Mouse (Mus musculus) lung, embryonic 16.5 days (tissue): Measurements from ENCODE around the gene Cpa2. TPM values are rescaled to one million over a fixed set of nuclear protein-coding genes. Genes with fewer than 3 reads are reported as not detected.
A peak's percentile ranks its signal among the peaks of the same experiment; 100 is the strongest.

Experiments
- ATAC-seq: fragments of 200-750 bp; cut with Nextera tagmentation; 2 replicates; pipeline ENCODE4 v1.8.0; 2017; ENCODE audit warnings: low read depth, mild to moderate bottlenecking, moderate library complexity
- H3K27ac ChIP-seq: fragments of 300-500 bp; sonication (generic); 2 replicates; pipeline ENCODE4 v1.5.1; 2014; ENCODE audit warnings: mild to moderate bottlenecking, control low read depth, low read length
- H3K27me3 ChIP-seq: fragments of 300-500 bp; sonication (generic); 2 replicates; pipeline ENCODE4 v1.6.1; 2014; ENCODE audit warnings: low read depth, low read length, mixed read lengths; ENCODE audit not compliant: control insufficient read depth, insufficient read depth
- H3K36me3 ChIP-seq: fragments of 300-500 bp; sonication (generic); 2 replicates; pipeline ENCODE4 v1.6.1; 2014; ENCODE audit warnings: low read length; ENCODE audit not compliant: control insufficient read depth, insufficient read depth
- H3K4me1 ChIP-seq: fragments of 300-500 bp; sonication (generic); replicated peaks from 2 replicates; pipeline ENCODE4 v1.6.1; 2014; ENCODE audit warnings: low read length, mixed read lengths; ENCODE audit not compliant: control insufficient read depth, insufficient read depth
- H3K4me2 ChIP-seq: fragments of 300-500 bp; sonication (generic); 2 replicates; pipeline ENCODE4 v1.6.1; 2014; ENCODE audit warnings: low read depth, low read length, control low read depth
- H3K4me3 ChIP-seq: fragments of 300-500 bp; sonication (generic); 2 replicates; pipeline ENCODE4 v1.5.1; 2014; ENCODE audit warnings: mild to moderate bottlenecking, low read length, control low read depth
- H3K9ac ChIP-seq: fragments of 300-500 bp; sonication (generic); 2 replicates; pipeline ENCODE4 v1.6.1; 2014; ENCODE audit warnings: low read length, control low read depth
- H3K9me3 ChIP-seq: fragments of 300-500 bp; sonication (generic); 2 replicates; pipeline ENCODE4 v1.6.1; 2016; ENCODE audit warnings: low read length; ENCODE audit not compliant: control insufficient read depth
- WGBS: fragments of 180-500 bp; shearing (Covaris S2); extraction: QIAGEN DNeasy Blood & Tissue Kit; methylation state at CpG from one replicate; pipeline ENCODE4 v1.1.7; 2014; 5-methylcytosine and 5-hydroxymethylcytosine counted together
- polyA plus RNA-seq: library from polyadenylated mRNA; unstranded; fragments of >200 nt; fragmentation: Nextera tagmentation; extraction: Ambion mirVana; gene quantifications from 2 replicates; pipeline ENCODE4 v1.2.1, GENCODE M21; 2015

The Cpa2 gene
- polyA plus RNA-seq, 1 experiment from 2014 or later: 6.0 TPM

GRCm38 (mm10) chr6:30569331-30569730, 27.9 kb downstream of the Cpa2 start:
- no peaks in the 10 kb centered on the region for H3K36me3 ChIP-seq
- no peak overlapping the region for H3K9ac ChIP-seq
- H3K27me3 ChIP-seq: no peaks in the 10 kb centered on the region
- H3K27ac ChIP-seq: no peak overlapping the region
- H3K4me1 ChIP-seq: peaks cover 3% of the 10 kb centered on the region; the same call in 1 of the 2 replicates
- no peak overlapping the region for H3K4me3 ChIP-seq
- H3K4me2 ChIP-seq: no peak overlapping the region
- no peak for ATAC-seq
- H3K9me3 ChIP-seq: no peaks in the 10 kb centered on the region
- WGBS: 79% methylated on average over 10 of the region's 10 CpGs

GRCm38 (mm10) chr6:30570012-30570411, 28.6 kb downstream of the Cpa2 start:
- Histone ChIP-seq H3K9ac (no peak overlapping the region), H3K36me3 (no peaks in the 10 kb centered on the region), H3K4me1 (peaks cover 3% of the 10 kb centered on the region; the same call in 1 of the 2 replicates), H3K9me3 (no peaks in the 10 kb centered on the region), H3K4me3 (no peak overlapping the region), H3K27me3 (no peaks in the 10 kb centered on the region), H3K27ac (no peak overlapping the region), H3K4me2 (no peak overlapping the region)
- WGBS: 81% methylated on average over 5 of the region's 5 CpGs
- no peak for ATAC-seq

- Histone ChIP-seq H3K36me3 (no peaks in the 10 kb centered on the region), H3K27me3 (no peaks in the 10 kb centered on the region), H3K4me1 (peaks cover 3% of the 10 kb centered on the region; the same call in 1 of the 2 replicates), H3K27ac (no peak overlapping the region), H3K9ac (no peak overlapping the region), H3K4me2 (no peak overlapping the region), H3K9me3 (no peaks in the 10 kb centered on the region), H3K4me3 (no peak overlapping the region)
- ATAC-seq: peak; percentile 85
- 35% methylated on average over 20 of the region's 20 CpGs for WGBS
These were observed 31.3 kb downstream of the Cpa2 start for GRCm38 (mm10) chr6:30572456-30573311.

GRCm38 (mm10) chr6:30573380-30573779, 32.0 kb downstream of the Cpa2 start:
- H3K9me3 ChIP-seq: no peaks in the 10 kb centered on the region
- H3K36me3 ChIP-seq: no peaks in the 10 kb centered on the region
- no peak for ATAC-seq
- H3K9ac ChIP-seq: no peak overlapping the region
- H3K4me3 ChIP-seq: no peak overlapping the region
- no peak overlapping the region for H3K4me2 ChIP-seq
- no peak overlapping the region for H3K27ac ChIP-seq
- H3K4me1 ChIP-seq: peaks cover 3% of the 10 kb centered on the region; the same call in 1 of the 2 replicates
- no peaks in the 10 kb centered on the region for H3K27me3 ChIP-seq
- 57% methylated on average over 5 of the region's 5 CpGs for WGBS

GRCm38 (mm10) chr6:30574945-30575344, 33.6 kb downstream of the Cpa2 start:
- peaks cover 3% of the 10 kb centered on the region; the same call in 1 of the 2 replicates for H3K4me1 ChIP-seq
- no peaks in the 10 kb centered on the region for H3K36me3 ChIP-seq
- no peak overlapping the region for H3K27ac ChIP-seq
- no peaks in the 10 kb centered on the region for H3K9me3 ChIP-seq
- H3K4me2 ChIP-seq: no peak overlapping the region
- H3K9ac ChIP-seq: no peak overlapping the region
- WGBS: 82% methylated on average over 1 of the region's 1 CpGs
- no peak for ATAC-seq
- no peaks in the 10 kb centered on the region for H3K27me3 ChIP-seq
- H3K4me3 ChIP-seq: no peak overlapping the region

GRCm38 (mm10) chr6:30576477-30577203, 35.3 kb downstream of the Cpa2 start:
- Histone ChIP-seq H3K4me1 (peaks cover 3% of the 10 kb centered on the region; the same call in 1 of the 2 replicates), H3K4me2 (no peak overlapping the region), H3K27ac (no peak overlapping the region), H3K36me3 (no peaks in the 10 kb centered on the region), H3K4me3 (no peak overlapping the region), H3K9me3 (no peaks in the 10 kb centered on the region), H3K9ac (no peak overlapping the region), H3K27me3 (no peaks in the 10 kb centered on the region)
- 60% methylated on average over 17 of the region's 17 CpGs for WGBS
- ATAC-seq: no peak

- Histone ChIP-seq H3K4me2 (no peak overlapping the region), H3K9me3 (no peaks in the 10 kb centered on the region), H3K4me3 (no peak overlapping the region), H3K4me1 (no peaks in the 10 kb centered on the region; the same call in 1 of the 2 replicates), H3K27me3 (no peaks in the 10 kb centered on the region), H3K9ac (no peak overlapping the region), H3K36me3 (no peaks in the 10 kb centered on the region), H3K27ac (no peak overlapping the region)
- 56% methylated on average over 17 of the region's 17 CpGs for WGBS
- ATAC-seq: 0 out of 2 replicates have a peak, but pooled peaks have one; percentile 28
These were observed 38.8 kb downstream of the Cpa2 start for GRCm38 (mm10) chr6:30579961-30580840.

- Histone ChIP-seq H3K4me1 (no peaks in the 10 kb centered on the region; the same call in 1 of the 2 replicates), H3K9ac (no peak overlapping the region), H3K4me2 (no peak overlapping the region), H3K9me3 (no peaks in the 10 kb centered on the region), H3K4me3 (no peak overlapping the region), H3K27ac (no peak overlapping the region), H3K27me3 (no peaks in the 10 kb centered on the region), H3K36me3 (no peaks in the 10 kb centered on the region)
- 55% methylated on average over 8 of the region's 8 CpGs for WGBS
- 0 out of 2 replicates have a peak, but pooled peaks have one; percentile 28 for ATAC-seq
These were observed 39.4 kb downstream of the Cpa2 start for GRCm38 (mm10) chr6:30580841-30581176.
